Mouse (Mus musculus) gonadal fat pad, adult 2 months (tissue): ENCODE data around the gene Anxa9. TPM values are rescaled to one million over a fixed set of nuclear protein-coding genes. Genes with fewer than 3 reads are reported as not detected.

Source experiments
- DNase-seq: peaks from one replicate; pipeline ENCODE4 v3.0.0-alpha.2; 2012; ENCODE audit warnings: low read depth
- polyA plus RNA-seq: library from polyadenylated mRNA; depleted of rRNA; stranded (reverse); fragments of >200 nt; gene quantifications from 2 replicates; pipeline ENCODE4 v1.2.3, GENCODE M21; 2012; rRNA removed

Anxa9 gene
- polyA plus RNA-seq, 1 experiment = 26.0 TPM

GRCm38 (mm10) chr3:95247660-95248336 is 59.2 kb downstream of the Anxa9 start:
- DNase-seq = no peak

GRCm38 (mm10) chr3:95246465-95247231 is 60.3 kb downstream of the Anxa9 start:
- DNase-seq = peak; percentile 84

Other genes with a start within 250 kb of the Anxa9 start
- gene Pip5k1a, start 200.2 kb downstream of the Anxa9 start, polyA plus RNA-seq = 19.6 and 21.0 TPM in 2 replicates
- 42.0 and 43.5 TPM in 2 replicates for gene Vps72, start 196.2 kb downstream of the Anxa9 start, polyA plus RNA-seq
- 0.42 and 0.63 TPM in 2 replicates for gene Tmod4, start 182.7 kb downstream of the Anxa9 start, polyA plus RNA-seq
- 36.7 and 37.0 TPM in 2 replicates for gene Scnm1, start 173.2 kb downstream of the Anxa9 start, polyA plus RNA-seq
- gene Lysmd1, start 173.1 kb downstream of the Anxa9 start, polyA plus RNA-seq = 8.8 and 9.4 TPM in 2 replicates
- gene Tnfaip8l2, start 164.8 kb downstream of the Anxa9 start, polyA plus RNA-seq = 10.4 and 11.6 TPM in 2 replicates
- 6.4 and 6.7 TPM in 2 replicates for gene Sema6c, start 146.7 kb downstream of the Anxa9 start, polyA plus RNA-seq
- gene Gabpb2, start 89.3 kb downstream of the Anxa9 start, polyA plus RNA-seq = 13.2 and 14.2 TPM in 2 replicates
- 59.7 and 60.1 TPM in 2 replicates for gene Cdc42se1, start 78.4 kb downstream of the Anxa9 start, polyA plus RNA-seq
- 22.5 and 24.7 TPM in 2 replicates for gene Mllt11, start 75.0 kb downstream of the Anxa9 start, polyA plus RNA-seq
- gene Gm128, start 65.6 kb downstream of the Anxa9 start, polyA plus RNA-seq = 0.86 and 2.1 TPM in 2 replicates
- gene Bnipl, start 56.0 kb downstream of the Anxa9 start, polyA plus RNA-seq = 2.1 and 2.6 TPM in 2 replicates
- 90.3 and 111 TPM in 2 replicates for gene Mindy1, start 25.8 kb downstream of the Anxa9 start, polyA plus RNA-seq
- 23.6 and 28.2 TPM in 2 replicates for gene Prune1, start 25.1 kb downstream of the Anxa9 start, polyA plus RNA-seq
- gene Cers2, start 7.6 kb upstream of the Anxa9 start, polyA plus RNA-seq = 92.9 and 123 TPM in 2 replicates
- 16.1 and 17.1 TPM in 2 replicates for gene Setdb1, start 50.0 kb upstream of the Anxa9 start, polyA plus RNA-seq
- not detected in 2 replicates for gene 4930558C23Rik, start 95.7 kb upstream of the Anxa9 start, polyA plus RNA-seq
- gene Arnt, start 127.2 kb upstream of the Anxa9 start, polyA plus RNA-seq = 27.0 and 31.4 TPM in 2 replicates
- gene Ctsk, start 192.1 kb upstream of the Anxa9 start, polyA plus RNA-seq = 14.6 and 14.8 TPM in 2 replicates
- gene Ctss, start 219.6 kb upstream of the Anxa9 start, polyA plus RNA-seq = 26.2 and 27.6 TPM in 2 replicates